Mouse (Mus musculus) gastrocnemius, adult 8-10 months (tissue): Measurements from ENCODE around the gene 1700074P13Rik. TPM values are rescaled to one million over a fixed set of nuclear protein-coding genes. Genes with fewer than 3 reads are reported as not detected.
"Not testable (repeated sequence)": the region's sequence is repeated elsewhere in the genome, so short reads cannot be mapped to it uniquely, and the experiment has no call there.

Source experiments
- DNase-seq, 2 experiments: peaks; one replicate each; pipeline ENCODE4 v3.0.0; 2022; ENCODE audit warnings: low spot score in 2 of 2
- total RNA-seq, 4 experiments: library from RNA; stranded (reverse); gene quantifications; 2 replicates each; pipeline ENCODE4 v1.2.4; 2022

The 1700074P13Rik gene
- not detected for total RNA-seq

GRCm38 (mm10) chr6:40940457-40940856 lies at the start of gene 1700074P13Rik:
1700074P13Rik (minus strand) TSS chr6:40940557.
- no peak for DNase-seq

- not testable (repeated sequence) for DNase-seq
These were observed 24.1 kb upstream of the 1700074P13Rik start, which contains the start of gene 1810009J06Rik for GRCm38 (mm10) chr6:40964454-40964853. 1810009J06Rik (plus strand) TSS chr6:40964754.

DNA sequence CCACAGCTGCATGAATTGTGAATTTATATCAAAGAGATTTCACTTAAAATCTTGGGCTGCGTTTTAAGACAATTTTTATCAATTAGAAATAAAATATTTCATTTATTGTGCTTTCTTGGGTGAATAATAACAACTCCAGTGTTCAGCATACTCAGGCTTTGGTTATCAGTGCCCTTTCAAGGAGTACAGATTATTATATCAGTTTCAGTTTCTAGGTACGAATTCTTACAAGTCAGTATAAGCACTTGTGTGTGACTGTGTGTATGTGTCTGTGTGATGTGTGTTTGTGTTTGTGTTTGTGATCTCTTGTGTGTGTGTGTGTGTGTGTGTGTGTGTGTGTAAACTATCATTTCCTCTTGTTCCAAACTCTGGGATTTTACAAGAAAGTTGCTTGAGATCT lies 13.4 kb upstream of the 1700074P13Rik start:
- no peak for DNase-seq

DNA sequence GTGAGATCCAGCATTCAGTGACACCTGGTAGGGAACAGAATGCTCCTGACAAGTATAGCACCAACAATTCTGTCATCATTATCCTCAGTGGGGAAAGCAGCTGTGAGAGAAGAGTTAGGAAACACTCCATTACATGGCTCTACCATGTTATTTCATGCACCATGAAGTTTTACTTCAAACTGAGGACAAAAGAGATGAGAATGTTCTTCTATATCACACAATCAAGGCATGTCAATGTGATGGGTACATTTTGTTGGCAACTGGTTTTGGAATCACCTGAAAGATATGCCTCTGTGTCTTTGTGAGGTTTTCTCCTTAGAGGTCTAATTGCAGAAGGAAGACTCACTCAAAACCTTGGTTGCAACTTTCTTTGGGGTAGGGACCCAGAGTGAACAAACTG lies 11.4 kb upstream of the 1700074P13Rik start, which contains the start of gene Gm4744:
TSS of gene Gm4744 (minus strand) at position 101 of the 400 bp plus-strand sequence.
- DNase-seq, result no peak

GRCm38 (mm10) chr6:40919954-40920353 lies 20.4 kb downstream of the 1700074P13Rik start:
- DNase-seq, result no peak

DNA sequence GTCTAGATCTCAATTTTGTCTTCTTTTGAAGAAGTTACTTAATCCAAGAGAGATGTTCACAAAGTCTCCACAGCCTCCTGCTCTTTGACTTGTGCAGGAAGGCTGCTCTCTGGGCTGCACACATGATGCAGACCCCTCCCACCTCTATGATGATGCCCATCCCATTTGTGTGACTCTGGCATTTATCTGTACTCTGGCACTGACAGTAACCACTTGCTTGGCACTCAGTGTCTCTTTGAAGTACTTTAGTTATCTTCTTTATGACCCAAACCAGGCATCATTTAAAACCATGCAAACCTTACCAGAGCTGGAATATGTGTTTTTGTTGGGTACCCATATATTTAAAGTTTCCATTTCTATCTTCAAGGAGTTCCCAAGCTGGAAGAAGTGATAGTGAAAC lies 40.1 kb downstream of the 1700074P13Rik start, which contains the start of gene Prss58:
TSS of gene Prss58 (minus strand) at position 101 of the 400 bp plus-strand sequence.
- no peak for DNase-seq

DNA sequence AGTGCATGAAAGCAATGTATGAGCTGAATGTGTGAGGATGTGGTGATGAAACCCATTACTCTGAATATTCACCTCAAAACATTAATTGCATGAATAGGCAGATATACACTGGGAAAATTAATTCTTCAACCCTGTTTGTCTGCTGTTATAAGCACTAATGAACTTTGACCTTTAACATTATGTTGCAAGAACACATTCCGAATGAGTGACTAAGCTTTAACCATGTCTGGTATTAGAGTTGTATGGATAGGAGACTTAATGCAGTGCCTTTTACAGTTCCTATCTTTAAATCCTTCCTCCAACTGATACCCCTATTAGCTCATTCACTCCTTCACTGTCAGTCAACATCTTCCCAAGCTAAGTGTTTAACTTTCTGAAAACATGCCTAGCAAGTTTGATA lies 45.6 kb downstream of the 1700074P13Rik start:
- no peak for DNase-seq

- no peak for DNase-seq
These were observed 46.8 kb downstream of the 1700074P13Rik start for GRCm38 (mm10) chr6:40893577-40893976.

DNA sequence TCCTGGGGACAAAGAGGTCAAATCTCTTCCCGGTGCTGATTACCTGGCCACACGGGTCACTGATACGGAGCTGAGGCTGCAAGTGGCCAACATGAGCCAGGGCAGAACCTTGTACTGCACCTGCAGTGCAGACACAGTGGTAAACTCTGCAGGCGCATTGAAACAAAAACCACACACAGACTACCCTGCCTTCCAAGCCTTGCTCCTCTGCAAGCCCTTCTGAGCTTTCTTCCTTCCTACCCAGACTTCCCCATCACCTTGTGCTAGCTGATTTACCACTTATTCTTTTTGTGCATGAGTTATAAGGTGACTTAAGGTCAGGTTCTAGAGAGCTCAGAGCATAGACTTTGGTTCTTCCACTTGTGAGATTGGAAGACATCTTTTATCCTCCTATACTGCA lies 48.6 kb downstream of the 1700074P13Rik start:
- no peak for DNase-seq

- DNase-seq, result no peak
These were observed 49.4 kb downstream of the 1700074P13Rik start for GRCm38 (mm10) chr6:40890973-40891372.

GRCm38 (mm10) chr6:40887394-40887793 lies 53.0 kb downstream of the 1700074P13Rik start, which contains the start of gene Moxd2:
Moxd2 (minus strand) TSS chr6:40887494.
- DNase-seq, result no peak

Other genes starting within 250 kb of the 1700074P13Rik start
- not detected for gene Moxd2, start 53.1 kb downstream of the 1700074P13Rik start, total RNA-seq
- not detected for gene Prss58, start 40.2 kb downstream of the 1700074P13Rik start, total RNA-seq
- not detected for gene Gm4744, start 11.3 kb upstream of the 1700074P13Rik start, total RNA-seq
- not detected for gene 1810009J06Rik, start 24.2 kb upstream of the 1700074P13Rik start, total RNA-seq
- not detected for gene Gm2663, start 58.9 kb upstream of the 1700074P13Rik start, total RNA-seq
- not detected for gene 2210010C04Rik, start 95.0 kb upstream of the 1700074P13Rik start, total RNA-seq